Mouse (Mus musculus) heart, postnatal 36 days (tissue): ENCODE measurements around the gene Necap2. TPM values are rescaled to one million over a fixed set of nuclear protein-coding genes. Genes with fewer than 3 reads are reported as not detected.

Experiments
- DNase-seq, 2 experiments: peaks; one replicate each; pipeline ENCODE4 v3.0.0; 2021 to 2022
- intact Hi-C: fragments of 180-260 bp; cut with DNase I; formaldehyde crosslinking; loops from one replicate; pipeline ENCODE4 v1.15.1; 2025
- total RNA-seq, 2 experiments: library from RNA; stranded (reverse); gene quantifications; 2 replicates each; pipeline ENCODE4 v1.2.3; 2021

The Necap2 gene
- total RNA-seq, 2 experiments from 2014 or later, result 17.2 to 18.1 TPM

DNA sequence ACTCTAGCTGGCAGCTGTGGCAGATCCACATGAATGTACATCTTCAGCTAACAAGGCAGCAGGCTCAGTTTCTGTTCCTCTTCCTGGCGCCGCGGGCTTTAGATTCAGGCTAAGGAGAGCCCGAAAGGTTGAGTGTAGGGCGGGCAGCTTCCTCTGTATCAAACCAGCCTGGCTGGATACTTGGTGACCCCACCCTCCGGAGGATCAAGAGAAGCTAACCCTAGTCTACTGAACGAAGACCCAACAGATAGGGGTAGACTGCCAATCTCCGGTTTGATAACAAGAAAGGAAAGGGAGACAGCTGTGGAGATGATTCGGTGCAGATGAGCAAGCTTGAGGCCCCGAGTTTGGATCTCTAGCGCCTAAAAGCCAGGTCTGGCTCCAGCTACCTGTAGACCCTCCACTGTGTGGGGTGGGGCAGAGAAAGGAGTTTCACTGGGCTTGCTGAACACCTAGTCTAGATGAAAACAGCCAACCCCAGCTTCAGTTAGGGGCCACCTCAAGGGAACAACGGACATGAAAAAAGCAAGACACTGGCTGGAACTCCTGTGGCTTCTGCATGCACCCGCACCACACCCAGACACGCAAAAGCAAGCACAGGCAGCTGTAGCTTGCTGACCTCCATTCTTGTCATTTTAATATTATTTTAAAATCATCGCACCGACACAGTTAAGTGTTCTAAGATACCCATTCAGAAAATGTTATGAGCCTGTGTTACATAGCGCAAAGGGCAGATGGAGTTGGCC lies 1.2 kb downstream of the Necap2 start:
- intact Hi-C loops, result loop anchor here (2.0 kb wide), 1 partner anchor 16 kb away; the partner anchor contains the start of gene Crocc
- peak in 1 of 2 experiments; percentile 33 for DNase-seq

DNA sequence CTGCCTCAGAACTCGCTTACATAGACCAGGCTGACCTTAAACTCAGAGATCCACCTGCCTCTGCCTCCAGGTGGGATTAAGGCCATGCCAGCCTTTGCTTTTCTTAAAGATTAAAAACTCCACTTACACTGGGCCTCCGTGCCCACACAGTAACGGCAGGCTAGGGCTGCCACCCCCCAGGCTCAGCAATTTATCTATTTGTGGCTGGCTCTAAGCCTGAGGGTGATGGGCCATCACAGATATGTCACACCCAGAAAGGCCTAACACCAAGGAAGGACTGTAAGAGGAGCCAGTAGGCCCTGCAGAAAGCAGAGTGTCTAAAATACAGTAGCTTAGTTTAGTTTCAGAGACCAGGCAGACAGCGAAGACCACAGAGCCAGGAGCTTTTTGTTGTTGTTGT lies 4.0 kb downstream of the Necap2 start:
- DNase-seq, result no peak
- intact Hi-C loops, result no loop called here

DNA sequence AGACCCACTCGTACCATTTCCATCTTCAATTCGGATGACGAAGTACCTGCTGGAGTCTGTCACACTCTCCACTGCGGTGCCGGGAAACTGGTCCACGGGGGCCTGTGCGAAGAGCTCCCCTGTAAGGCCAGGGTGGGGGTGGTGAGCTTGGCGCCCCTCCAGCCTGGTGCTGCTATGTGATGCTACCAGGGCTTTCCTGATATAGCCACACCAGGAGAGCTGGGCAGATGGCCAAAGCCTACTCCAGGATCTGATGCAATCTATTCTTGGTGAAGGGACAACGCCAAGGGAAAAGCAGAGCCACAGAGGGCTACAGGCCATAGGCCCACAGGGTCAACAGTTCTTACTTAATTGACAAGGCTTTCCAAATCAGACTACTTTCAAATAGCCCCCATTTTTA lies 4.5 kb downstream of the Necap2 start:
- intact Hi-C loops, result no loop called here
- peak; percentile 66 to 71 for DNase-seq

DNA sequence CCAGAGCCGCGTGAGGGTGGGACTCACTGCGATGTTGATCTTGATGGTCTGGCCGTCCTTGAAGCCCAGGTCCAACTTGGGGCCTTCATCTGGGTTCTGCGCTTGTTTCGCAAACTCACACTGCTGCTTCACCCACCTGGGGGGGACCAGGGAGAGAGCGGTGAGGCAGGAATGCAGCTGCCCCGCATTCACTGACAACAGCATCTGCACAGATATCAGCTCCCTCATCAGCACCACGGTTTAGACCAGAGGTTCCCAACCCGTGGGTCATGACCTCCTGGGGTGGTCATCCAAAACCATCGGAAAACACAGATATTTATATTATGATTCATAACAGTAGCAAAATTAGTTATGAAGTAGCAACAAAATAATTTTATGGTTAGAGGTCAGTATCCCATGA lies 5.7 kb downstream of the Necap2 start:
- no peak for DNase-seq
- intact Hi-C loops, result no loop called here

DNA sequence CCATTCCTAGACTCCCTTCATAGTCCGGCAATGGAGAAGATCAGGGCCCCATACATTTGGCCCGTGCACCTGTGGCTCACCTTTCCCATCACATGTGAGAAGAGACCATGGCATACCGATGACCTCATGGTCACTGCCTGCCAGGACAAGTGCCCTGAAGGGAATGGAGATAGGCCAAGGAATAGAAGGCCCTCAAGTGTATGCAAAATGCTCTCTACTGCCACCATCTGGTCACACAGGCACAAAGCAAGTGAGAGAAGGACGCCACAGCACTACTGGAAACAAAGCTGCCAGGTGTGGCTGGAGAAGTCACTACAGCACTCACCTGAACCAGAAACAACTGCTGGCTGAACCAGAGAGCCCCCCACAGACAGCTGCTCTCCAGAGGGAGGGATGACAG lies 8.4 kb downstream of the Necap2 start:
- DNase-seq, result peak; percentile 39 to 51
- intact Hi-C loops, result no loop called here

DNA sequence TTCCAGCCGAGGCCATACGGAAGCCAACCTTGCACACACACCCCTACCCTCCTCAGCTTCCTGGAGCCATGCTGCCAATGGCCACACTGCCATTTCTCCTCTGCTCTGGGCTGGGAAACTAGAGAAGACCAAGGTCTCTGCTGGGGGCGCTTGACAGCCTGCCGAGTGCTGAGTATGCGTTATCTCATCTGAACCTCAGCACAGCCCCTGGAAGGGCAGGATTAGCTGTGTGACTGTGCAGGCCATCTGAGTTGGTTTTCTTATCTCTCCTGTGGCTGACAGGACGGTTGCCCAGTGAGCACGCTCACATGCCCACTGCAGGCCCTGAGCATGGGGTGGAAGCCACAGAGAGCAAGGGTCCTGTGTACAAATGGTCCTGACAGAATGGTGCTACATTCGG lies 9.5 kb downstream of the Necap2 start:
- intact Hi-C loops, result no loop called here
- no peak for DNase-seq

DNA sequence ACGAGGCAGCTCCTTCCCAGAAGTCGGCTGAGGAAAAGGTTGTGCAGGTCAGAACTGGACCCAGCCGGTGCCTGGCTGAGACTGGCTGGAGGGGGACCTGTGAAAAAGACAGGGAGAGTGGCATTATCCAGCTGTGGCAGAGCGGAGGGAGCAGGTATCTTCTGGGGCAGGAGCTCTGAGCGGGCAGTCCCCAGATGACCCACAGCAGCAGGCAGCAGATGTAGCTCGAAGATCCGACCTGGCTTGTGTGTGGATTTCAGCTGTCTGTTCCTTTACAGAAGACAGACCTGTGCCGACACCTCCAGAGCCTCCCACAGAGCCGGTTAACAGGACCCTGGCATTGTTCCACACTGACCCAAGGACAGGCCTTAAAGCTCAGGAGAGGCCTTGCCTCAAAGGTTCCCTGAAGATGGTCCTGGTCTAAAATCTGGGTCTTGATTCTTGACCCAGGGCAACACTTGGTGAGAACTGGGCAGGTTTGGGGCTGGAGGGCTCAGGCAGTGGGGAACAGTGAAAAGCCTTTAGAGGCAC lies 10.6 kb downstream of the Necap2 start:
- intact Hi-C loops, result no loop called here
- DNase-seq, result no peak

DNA sequence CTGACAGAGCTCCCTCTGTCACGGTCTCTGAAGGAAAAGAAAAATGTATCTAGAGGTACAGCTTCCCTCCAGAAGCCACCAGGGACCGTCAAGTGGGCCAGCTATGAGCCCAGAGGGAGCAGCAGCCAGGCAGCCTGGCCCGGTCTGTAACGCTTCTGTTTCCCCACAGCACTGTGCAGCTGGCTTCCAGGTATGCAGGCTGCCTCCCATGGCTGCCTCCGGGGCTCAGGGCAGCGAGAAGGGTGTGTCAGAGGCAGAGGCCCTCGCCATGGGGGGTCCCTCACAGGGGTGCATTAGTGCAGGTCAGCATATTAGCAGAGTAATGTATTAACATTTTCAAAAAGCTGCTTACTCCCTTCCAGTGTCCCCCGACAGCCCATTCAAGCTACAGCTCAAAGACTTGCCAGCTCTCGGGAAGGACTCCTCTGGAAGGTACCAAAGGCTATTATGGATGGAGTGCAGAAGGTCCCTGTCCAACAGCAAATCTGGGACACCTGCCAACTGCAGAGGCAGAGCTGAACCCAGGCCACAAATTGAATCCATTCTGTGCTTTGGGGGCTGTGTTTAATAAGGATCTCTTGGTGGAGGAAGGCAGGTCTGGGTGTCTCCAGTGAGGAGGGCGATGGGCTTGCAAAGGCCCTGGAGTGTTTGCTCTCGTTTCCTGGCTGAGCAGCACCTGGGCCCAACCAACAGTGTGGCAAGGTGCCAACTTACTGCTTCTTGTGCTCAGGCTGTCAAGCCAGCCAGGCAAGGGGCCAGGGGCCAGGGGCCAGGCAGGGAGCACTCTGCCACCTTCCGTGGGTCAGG lies 11.2 kb downstream of the Necap2 start:
- DNase-seq, result peak; percentile 37 to 55

DNA sequence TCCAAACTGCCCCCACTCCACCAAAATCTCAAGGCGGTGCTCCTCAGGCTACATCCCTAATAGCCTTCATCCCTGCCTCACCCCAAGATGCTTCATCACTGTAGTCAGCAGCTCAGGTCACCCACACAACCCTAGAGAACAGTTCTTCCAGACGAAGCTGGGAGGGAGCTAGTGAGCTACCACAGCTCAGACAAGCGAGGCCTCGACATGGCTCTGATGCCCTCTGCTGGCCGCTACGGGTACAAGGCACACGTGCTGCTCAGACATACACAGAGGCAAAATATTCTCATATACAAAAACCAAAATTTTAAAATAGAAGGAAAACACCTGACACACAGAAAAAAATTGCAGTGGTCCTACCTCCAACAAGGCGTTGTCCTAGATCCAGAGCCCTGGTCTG lies 13.0 kb downstream of the Necap2 start:
- intact Hi-C loops, result loop anchor here (1.0 kb wide), 1 partner anchor 21 kb away; no protein-coding TSS in a partner anchor
- DNase-seq, result peak; percentile 74 to 78

More for the DNA sequence above, 11.2 kb downstream of the Necap2 start:
- intact Hi-C loops, result no loop called here

DNA sequence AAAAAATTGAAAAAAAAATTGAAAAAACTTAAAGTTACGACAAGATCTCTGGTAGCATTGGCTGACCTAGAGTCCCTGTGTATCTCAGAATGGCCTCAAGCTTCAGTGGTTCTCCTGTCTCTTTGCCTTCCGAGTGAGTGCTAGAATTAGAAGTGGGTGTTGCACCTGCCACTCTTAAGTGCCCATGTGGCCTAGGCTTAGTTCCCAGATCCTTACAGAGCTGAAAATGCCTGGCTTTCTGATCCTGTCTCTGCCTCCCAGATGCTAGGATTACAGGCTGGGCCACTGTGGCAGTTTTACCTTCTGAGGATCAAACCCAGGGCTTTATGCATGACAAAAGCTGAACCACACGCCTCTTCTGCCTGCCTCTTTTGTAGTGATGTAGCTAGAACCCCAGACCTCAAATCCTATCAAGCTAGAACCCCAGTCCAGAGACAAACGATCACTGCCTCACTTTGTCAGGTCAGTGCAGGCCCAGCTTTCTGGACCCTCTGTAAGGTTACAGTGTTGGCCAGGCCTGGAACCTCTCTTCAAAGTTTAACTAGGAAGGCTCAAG lies 14.0 kb downstream of the Necap2 start:
- intact Hi-C loops, result no loop called here
- DNase-seq, result no peak

DNA sequence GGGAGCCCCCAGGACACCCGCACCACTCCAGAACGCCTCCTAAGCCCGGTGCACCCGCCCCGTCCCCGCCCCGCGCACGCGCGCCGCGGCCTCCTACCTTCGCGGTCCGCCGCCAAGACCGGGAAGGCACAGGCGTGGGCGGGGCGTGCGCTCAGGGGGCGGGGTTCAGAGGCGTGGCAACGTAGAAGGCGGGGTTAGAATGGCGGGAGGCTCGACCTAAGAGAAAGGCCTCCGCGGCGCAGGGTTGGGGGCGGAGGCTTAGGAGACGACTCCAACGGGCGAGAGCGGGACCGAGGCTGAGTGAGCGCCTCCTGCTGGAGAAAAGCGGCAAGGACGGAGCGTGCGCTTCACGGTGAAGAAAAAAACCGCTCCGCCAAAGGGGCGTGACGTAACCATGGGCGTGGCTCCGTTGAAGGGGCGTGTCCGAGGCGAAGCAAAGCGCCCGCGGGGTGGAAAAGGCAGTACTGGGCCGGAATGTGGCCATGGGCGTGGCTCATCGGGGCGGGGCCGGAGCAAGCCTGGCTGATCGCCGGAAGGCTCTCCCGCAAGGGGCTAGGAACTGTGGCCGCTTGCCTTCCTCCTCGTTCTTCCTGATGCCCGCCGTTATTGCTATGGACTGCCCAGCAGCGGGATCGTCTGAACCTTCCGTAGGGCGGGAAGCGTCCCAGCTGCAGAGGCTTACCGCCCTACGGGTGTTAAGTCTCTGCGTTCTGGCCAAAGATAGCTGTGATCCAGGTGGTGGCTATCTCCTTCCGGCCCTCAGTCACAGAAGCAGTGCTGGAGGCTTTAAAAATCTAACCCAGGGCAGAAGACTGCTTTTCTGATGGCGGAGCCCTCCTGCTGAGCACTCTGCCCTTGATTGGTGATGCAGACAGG lies 17.5 kb downstream of the Necap2 start, which contains the start of gene Crocc:
Crocc (minus strand) TSS at position 125 of the 876 bp plus-strand sequence.
- peak; percentile 100 for DNase-seq
- intact Hi-C loops, result loop anchor here (2.0 kb wide), 1 partner anchor 16 kb away; no protein-coding TSS in a partner anchor

DNA sequence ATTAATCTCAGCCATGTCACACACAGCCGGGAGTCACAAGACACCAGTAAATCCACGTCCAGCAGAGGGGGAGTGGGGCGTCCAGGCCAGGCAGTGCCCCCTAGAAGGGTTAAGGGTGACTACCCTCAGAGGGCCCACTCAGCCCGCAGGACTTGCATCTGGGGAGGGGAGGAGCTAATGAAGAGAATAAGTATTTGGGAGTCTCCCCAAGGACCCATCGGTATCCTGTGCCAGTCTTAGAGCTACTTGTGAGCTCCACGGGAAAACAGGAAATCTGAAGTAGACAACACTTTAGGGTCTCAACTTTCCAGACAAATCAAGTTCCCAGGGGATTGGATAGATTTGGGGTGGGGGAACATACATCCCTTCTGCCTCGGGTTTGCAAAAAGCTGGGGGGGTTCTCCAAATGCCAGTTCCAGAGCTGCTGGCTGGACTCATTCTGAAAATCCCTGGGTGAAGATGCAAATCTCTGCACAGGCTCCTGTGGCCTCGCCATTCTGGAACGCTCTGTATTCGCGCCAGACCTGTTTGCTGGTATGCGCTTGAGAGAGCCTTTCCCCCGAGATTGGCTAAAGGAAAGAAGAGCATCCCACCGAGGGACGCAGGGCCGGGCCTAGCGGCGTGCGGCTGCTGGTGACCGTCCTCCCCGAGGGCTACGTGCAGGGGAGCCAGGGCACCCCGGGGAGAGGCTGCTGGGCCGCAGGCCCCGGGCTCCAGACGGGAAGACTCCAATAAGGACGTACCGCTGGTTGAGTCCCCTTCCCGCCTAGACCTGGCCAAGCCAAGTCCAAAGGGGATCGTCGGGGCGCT lies 18.3 kb downstream of the Necap2 start:
- no peak for DNase-seq
- intact Hi-C loops, result loop anchor here (2.0 kb wide), 1 partner anchor 17 kb away; no protein-coding TSS in a partner anchor

DNA sequence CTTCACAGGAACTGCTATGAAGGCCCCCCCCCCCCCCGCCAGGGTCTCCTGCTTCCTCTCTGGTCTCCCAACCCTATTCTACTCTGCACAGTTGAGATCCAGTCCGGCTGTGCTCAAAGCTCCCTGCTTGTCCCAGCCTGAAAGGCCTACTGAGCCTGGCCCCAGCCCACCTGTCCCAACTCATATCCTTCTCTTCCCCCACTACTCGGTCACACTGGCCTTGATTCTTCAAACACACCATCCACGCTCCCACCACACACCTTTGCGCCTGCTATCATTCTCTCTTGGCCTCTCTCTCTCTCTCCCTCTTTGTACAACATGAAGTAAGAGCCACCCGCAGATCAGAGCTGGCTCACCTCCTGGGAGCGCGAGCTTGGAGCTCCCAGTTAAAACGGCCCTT lies 19.3 kb downstream of the Necap2 start:
- DNase-seq, result no peak
- intact Hi-C loops, result no loop called here

DNA sequence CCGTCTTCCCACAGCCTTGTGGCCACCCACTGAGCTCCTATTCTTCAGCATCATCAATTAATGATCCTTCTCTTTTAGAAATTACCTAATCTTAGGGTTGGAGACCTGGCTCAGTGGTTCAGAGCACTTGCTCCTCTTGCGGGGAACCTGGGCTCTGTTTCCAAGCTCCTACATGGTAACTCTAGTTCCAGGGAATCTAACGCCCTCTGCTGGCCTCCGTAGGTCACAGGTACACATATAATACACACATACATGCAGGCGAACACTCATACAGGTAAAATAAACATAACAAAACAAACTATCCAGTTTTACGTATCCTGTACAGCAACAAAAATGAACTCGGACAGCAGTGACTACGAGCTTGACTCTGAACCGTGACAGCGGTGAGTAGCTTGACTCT lies 21.2 kb downstream of the Necap2 start:
- intact Hi-C loops, result no loop called here

DNA sequence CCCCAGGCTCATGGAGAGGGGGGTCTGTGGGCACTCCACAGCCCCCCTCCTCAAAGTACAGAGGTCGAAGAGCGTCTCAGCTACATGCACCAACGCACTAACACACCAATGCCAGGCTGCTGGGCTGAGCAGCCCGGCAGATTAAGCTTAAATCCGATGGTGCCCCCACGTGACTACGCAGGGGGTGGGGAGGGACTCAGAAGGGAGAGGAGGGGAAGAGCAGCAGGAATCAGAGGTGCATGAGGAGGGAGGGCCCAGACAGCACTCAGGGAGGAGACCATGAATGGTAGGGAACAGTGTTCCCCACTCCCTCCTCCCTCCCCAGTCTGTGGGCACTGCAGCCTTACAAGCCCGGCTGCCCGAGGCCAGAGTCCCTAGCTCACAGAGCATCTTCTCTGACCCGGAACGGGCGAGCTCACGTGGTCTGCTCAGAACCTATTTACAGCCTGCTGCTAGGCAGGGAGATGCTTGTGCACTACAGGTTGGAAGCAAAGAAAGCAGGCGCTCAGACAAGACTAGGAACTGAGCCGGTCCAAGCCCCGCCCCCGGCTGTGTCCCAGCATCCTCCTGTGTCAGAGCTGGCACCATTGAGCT lies 24.5 kb downstream of the Necap2 start:
- intact Hi-C loops, result no loop called here
- no peak for DNase-seq

More for the DNA sequence above, 21.2 kb downstream of the Necap2 start:
- no peak for DNase-seq

DNA sequence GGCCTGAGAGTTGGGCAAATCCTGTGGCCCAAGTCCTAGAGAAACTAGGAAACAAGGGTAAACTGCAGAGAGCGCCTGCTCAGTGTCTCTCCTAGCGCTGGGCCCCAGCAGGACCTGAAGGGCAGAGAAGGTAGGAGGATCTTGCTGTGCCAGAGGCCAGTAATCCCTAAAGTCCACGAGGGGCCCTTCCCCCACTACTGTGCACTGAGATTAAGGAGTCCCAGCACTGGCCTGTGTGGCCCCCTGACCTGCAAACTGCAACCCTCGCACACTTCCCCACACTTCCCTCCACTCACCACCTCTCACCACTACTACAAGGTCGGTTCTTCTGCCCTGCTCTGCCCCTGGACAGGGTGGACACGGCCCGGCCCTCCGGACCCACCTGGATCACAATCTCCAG lies 25.0 kb downstream of the Necap2 start:
- intact Hi-C loops, result no loop called here
- no peak for DNase-seq

DNA sequence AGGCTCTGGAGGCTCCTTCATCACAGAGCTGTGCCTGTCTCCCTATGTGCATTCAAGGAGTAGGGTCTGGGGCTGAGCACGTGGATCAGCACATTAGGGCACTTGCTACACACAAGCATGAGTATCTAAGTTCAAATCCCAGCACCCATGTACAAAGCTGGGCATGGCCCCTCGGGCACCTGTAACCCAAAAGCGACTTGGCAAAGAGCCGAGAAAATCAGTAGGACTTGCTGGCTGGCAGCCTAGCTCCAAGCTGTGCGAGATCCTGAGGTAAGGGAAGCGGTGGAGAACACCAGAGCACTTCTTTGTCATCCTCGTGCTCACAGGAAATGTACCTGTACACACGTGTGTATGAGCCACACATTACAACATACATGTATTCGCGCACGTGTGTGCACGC lies 25.7 kb downstream of the Necap2 start:
- intact Hi-C loops, result no loop called here
- no peak for DNase-seq

DNA sequence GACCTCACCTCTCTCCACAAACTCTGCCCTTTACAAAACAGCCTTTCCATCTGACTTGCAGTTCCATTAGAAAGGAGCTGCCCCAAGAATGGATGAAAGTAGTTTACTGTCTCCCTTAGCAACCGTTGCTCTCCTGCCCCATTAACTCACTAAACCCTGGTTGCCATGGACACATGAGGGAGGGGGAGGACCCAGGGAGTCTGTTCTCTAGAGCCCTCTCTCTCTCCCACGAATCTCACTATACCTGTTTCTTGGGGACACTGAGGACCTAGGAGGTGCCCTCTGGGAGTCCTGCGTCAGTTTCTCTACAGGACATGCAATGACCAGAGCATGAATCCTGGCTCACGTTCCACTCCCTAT lies 28.7 kb downstream of the Necap2 start:
- DNase-seq, result no peak
- intact Hi-C loops, result no loop called here
